Mouse (Mus musculus) forebrain, embryonic 15.5 days (tissue): ENCODE measurements around the gene Eid3. TPM values are rescaled to one million over a fixed set of nuclear protein-coding genes. Genes with fewer than 3 reads are reported as not detected.

Experiments used
- ATAC-seq: fragments of 200-750 bp; cut with Nextera tagmentation; replicated peaks from 2 replicates; pipeline ENCODE4 v1.8.0; 2017; ENCODE audit warnings: mild to moderate bottlenecking, moderate TSS enrichment, moderate library complexity
- H3K27ac ChIP-seq: fragments of 300-500 bp; sonication (generic); replicated peaks from 2 replicates; pipeline ENCODE4 v1.5.1; 2015; ENCODE audit warnings: mild to moderate bottlenecking, inconsistent platforms
- H3K27me3 ChIP-seq: fragments of 300-500 bp; sonication (generic); 2 replicates; pipeline ENCODE4 v1.6.1; 2015; ENCODE audit warnings: inconsistent platforms
- H3K36me3 ChIP-seq: fragments of 300-500 bp; sonication (generic); 2 replicates; pipeline ENCODE4 v1.6.1; 2015; ENCODE audit warnings: mild to moderate bottlenecking, inconsistent platforms
- H3K4me1 ChIP-seq: fragments of 300-500 bp; sonication (generic); 2 replicates; pipeline ENCODE4 v1.6.1; 2015; ENCODE audit warnings: inconsistent platforms
- H3K4me2 ChIP-seq: fragments of 300-500 bp; sonication (generic); replicated peaks from 2 replicates; pipeline ENCODE4 v1.6.1; 2015; ENCODE audit warnings: mild to moderate bottlenecking, inconsistent platforms
- H3K4me3 ChIP-seq: fragments of 300-500 bp; sonication (generic); 2 replicates; pipeline ENCODE4 v1.5.1; 2015; ENCODE audit warnings: mild to moderate bottlenecking, inconsistent platforms
- H3K9ac ChIP-seq: fragments of 300-500 bp; sonication (generic); replicated peaks from 2 replicates; pipeline ENCODE4 v1.6.1; 2015; ENCODE audit warnings: mild to moderate bottlenecking, inconsistent platforms
- H3K9me3 ChIP-seq: fragments of 300-500 bp; sonication (generic); 2 replicates; pipeline ENCODE4 v1.6.1; 2016; ENCODE audit warnings: inconsistent platforms
- whole genome bisulfite sequencing: fragments of 180-500 bp; shearing (Covaris S2); methylation state at CpG from one replicate; pipeline ENCODE4 v1.1.7; 2015; ENCODE audit warnings: mixed read lengths; 5-methylcytosine and 5-hydroxymethylcytosine counted together
- polyA plus RNA-seq: library from polyadenylated mRNA; unstranded; fragments of >200 nt; fragmentation: Nextera tagmentation; extraction: Ambion mirVana; gene quantifications from 2 replicates; pipeline ENCODE4 v1.2.1, GENCODE M21; 2015

Gene Eid3
- polyA plus RNA-seq, 1 experiment from 2014 or later: 0.22 TPM

DNA sequence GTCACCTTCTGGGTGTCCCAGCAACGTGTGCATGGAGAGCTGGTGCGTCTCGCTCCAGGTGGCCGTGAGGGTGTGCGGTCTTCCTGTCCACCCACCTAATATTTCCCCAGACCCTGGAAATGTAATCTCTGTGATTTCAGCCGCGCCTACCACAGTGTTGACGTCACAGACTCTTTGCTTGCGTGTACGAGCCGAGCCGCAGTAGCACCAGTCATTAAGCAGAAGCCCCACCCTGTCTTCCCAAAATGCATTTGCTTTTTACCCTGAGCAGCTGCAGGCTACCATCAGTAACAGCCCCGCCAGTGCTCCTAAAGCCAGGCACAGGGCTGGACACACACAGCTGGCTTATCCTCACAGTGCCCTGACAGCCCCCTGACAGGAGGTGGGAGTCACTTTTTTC, 31.5 kb downstream of the Eid3 start:
- Histone ChIP-seq H3K4me3 (no peak overlapping the region), H3K27ac (no peak overlapping the region), H3K9me3 (no peaks in the 10 kb centered on the region), H3K27me3 (no peaks in the 10 kb centered on the region), H3K4me1 (peaks cover 35% of the 10 kb centered on the region), H3K9ac (no peak overlapping the region), H3K36me3 (peaks cover 32% of the 10 kb centered on the region), H3K4me2 (no peak overlapping the region)
- no peak for ATAC-seq
- WGBS: 94% methylated on average over 13 of the region's 13 CpGs

DNA sequence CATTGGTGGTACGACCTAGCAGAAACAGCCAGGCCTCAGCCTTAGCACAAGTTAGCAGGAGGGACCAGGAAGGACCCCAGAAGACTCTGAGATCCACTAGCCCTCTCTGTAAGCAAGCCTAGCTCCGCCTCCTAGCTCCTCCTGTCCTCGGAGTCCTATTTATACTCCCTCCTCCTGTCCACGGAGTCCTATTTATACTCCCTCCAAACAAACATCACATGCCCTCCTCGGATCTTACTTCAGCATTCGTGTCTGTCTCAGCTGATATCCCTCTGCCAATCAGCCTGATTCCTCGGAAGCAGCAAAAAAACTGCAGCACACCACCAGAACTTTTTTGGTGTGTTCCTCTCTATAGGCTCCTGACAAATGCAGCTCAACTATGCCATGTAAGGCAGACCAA, 32.5 kb downstream of the Eid3 start:
- Histone ChIP-seq H3K4me2 (no peak overlapping the region), H3K9me3 (no peaks in the 10 kb centered on the region), H3K4me1 (peaks cover 28% of the 10 kb centered on the region), H3K27ac (no peak overlapping the region), H3K9ac (no peak overlapping the region), H3K36me3 (peaks cover 32% of the 10 kb centered on the region), H3K4me3 (no peak overlapping the region), H3K27me3 (no peaks in the 10 kb centered on the region)
- WGBS: 64% methylated on average over 7 of the region's 7 CpGs
- no peak for ATAC-seq

DNA sequence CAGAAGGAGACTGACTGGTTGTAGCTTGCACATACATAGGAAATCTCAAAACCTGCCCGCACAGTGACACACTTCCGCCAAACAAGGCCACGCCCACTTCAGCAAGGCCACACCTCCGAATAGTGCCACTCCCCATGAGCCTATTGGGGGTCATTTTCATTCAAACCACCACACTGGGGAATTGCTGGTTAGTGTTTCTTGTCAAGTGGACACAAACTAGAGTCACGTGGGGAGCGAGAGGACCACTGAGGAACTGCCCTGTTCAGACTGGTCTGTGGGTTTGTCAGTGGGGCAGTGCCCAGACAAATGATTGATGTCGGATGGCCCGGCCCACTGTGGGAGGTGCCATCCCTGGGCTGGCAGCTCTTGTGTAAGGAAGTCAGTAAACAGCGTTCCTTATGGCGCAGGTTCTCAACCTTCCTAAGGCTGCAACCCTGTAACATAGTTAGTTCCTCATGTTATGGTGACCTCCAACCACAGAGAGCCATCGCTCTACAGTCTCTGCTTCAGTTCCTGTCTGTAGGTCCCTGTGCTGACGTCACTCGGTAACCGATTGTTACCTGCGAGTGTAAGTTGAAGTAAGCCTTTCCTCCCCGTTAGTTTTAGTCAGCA, 33.5 kb downstream of the Eid3 start:
- whole genome bisulfite sequencing: 38% methylated on average over 16 of the region's 16 CpGs

DNA sequence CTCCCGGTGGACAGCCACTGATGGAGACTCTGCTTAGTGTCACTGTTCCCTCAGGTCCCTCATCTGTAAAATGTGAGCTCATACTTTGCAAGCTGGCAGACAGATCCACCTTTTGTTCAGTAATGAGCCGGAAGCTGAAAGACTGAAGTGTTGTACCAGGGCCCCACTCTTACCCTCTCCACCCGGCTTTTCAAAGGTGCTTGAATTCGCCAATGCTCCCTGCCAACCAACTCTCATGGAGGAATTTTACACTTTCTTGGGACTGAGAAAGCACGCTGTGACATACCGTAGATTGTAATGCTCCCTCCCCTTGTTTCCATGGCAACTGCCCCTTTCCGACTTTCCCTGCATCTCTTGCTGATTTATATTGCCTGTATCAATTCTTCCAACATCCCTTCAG, 34.1 kb downstream of the Eid3 start:
- Histone ChIP-seq H3K27me3 (no peaks in the 10 kb centered on the region), H3K4me3 (no peak overlapping the region), H3K4me1 (peaks cover 22% of the 10 kb centered on the region), H3K9ac (no peak overlapping the region), H3K36me3 (peaks cover 24% of the 10 kb centered on the region), H3K27ac (peak overlapping the region; percentile 59), H3K9me3 (no peaks in the 10 kb centered on the region), H3K4me2 (peak overlapping the region; percentile 34)
- WGBS: 1% methylated on average over 7 of the region's 7 CpGs
- ATAC-seq: peak; percentile 44

More for the DNA sequence above, 33.5 kb downstream of the Eid3 start:
- Histone ChIP-seq H3K9ac (no peak overlapping the region), H3K4me1 (peaks cover 22% of the 10 kb centered on the region), H3K36me3 (peaks cover 31% of the 10 kb centered on the region), H3K9me3 (no peaks in the 10 kb centered on the region), H3K4me2 (peak overlapping the region; percentile 34; the same call in 1 of the 2 replicates), H3K4me3 (no peak overlapping the region), H3K27me3 (no peaks in the 10 kb centered on the region), H3K27ac (peak overlapping the region; percentile 59)
- peak; percentile 12; the same call in 1 of the 2 replicates for ATAC-seq

DNA sequence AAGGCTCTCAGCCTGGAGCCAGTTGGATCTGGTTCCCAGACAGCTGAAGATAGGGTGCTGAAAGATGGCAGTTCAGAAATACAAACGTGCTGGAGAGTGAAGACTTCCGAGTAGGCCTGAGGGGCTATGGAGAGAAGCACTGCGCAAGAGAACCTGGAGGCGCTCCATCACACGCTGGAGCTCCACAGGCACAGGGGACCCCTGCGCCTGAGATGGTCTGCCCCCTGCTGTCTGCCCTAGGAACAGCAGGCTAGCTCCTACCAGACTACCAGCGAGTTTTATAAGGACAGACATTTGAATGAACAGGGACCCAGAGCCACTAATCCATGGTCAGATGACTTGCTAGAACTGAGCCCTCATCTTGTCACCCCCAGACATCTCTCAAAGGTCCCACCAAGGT, 35.0 kb downstream of the Eid3 start:
- peak; percentile 77 for ATAC-seq
- Histone ChIP-seq H3K9me3 (no peaks in the 10 kb centered on the region), H3K4me2 (no peak overlapping the region), H3K27me3 (no peaks in the 10 kb centered on the region), H3K9ac (no peak overlapping the region), H3K36me3 (peaks cover 16% of the 10 kb centered on the region), H3K4me3 (no peak overlapping the region), H3K4me1 (peaks cover 22% of the 10 kb centered on the region), H3K27ac (peak overlapping the region; percentile 59; the same call in 1 of the 2 replicates)
- WGBS: 4% methylated on average over 7 of the region's 7 CpGs

DNA sequence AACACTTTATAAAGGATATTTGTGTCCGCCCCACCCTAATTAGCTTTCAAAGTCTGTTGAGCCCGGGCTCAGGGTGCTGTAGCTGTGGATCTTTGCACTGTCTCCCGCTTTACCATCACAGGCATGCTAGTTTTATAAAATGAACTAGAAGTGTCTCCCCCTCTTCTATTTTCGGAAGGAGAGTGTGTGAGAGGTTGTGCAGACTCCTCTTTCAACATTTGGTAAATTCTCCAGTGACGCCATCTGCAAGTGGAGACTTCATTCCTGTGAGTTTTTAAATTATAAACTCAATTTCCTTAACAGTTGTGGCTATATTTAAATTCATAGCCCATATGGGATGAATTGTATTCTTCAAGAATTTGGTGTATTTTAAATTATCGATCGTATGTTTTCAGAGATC, 42.1 kb downstream of the Eid3 start:
- no peaks in the 10 kb centered on the region for H3K36me3 ChIP-seq
- no peaks in the 10 kb centered on the region for H3K27me3 ChIP-seq
- H3K4me2 ChIP-seq: no peak overlapping the region
- no peak overlapping the region for H3K27ac ChIP-seq
- no peak overlapping the region for H3K4me3 ChIP-seq
- no peak overlapping the region for H3K9ac ChIP-seq
- ATAC-seq: no peak
- no peaks in the 10 kb centered on the region for H3K9me3 ChIP-seq
- whole genome bisulfite sequencing: 87% methylated on average over 7 of the region's 7 CpGs
- H3K4me1 ChIP-seq: peaks cover 4% of the 10 kb centered on the region

DNA sequence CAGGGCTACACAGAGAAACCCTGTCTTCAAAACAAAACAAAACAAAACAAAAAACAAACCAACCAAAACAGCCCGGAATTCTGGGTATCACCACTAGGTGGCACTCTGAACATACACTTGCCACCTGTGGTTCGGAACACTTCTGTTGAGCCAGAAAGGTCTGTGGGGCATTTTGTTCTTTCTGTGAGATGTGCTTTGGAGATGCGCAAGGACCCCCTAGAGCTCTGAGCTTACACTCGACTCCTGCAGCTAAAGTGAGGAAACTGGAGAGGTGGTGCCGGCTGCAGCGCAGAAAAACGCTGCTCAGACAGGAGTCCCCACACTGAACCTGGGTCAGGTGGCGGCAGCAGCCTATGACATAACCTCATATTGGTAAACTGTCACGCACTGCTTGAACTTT, 43.0 kb downstream of the Eid3 start:
- no peak overlapping the region for H3K27ac ChIP-seq
- H3K4me3 ChIP-seq: no peak overlapping the region
- WGBS: 13% methylated on average over 9 of the region's 9 CpGs
- no peaks in the 10 kb centered on the region for H3K27me3 ChIP-seq
- peak overlapping the region; percentile 23 for H3K4me2 ChIP-seq
- peak; percentile 61 for ATAC-seq
- no peaks in the 10 kb centered on the region for H3K36me3 ChIP-seq
- H3K9ac ChIP-seq: no peak overlapping the region
- peaks cover 4% of the 10 kb centered on the region for H3K4me1 ChIP-seq
- H3K9me3 ChIP-seq: no peaks in the 10 kb centered on the region

DNA sequence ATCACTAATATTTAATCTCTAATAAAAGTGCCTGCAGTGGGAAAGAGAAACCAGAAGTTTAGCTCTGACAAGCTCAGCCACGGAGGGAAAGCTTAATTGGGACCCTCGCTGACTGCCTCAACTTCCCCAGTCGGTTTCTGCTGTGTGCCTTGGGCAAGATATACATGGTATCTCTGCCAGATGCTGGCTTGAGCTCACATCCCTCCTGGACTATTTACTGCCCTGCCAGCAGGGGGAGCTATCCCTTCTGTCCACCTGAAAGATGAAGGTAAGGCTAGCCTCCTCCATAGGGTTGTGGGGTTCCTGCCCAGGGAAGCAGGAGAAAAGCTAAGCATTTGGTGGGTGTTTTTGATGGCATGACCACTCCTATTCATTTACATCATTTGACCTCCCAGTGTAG, 43.8 kb downstream of the Eid3 start:
- Histone ChIP-seq H3K4me3 (no peak overlapping the region), H3K9ac (no peak overlapping the region), H3K36me3 (no peaks in the 10 kb centered on the region), H3K4me2 (no peak overlapping the region), H3K27me3 (no peaks in the 10 kb centered on the region), H3K4me1 (peaks cover 4% of the 10 kb centered on the region), H3K9me3 (no peaks in the 10 kb centered on the region), H3K27ac (no peak overlapping the region)
- no peak for ATAC-seq
- 85% methylated on average over 3 of the region's 3 CpGs for WGBS

DNA sequence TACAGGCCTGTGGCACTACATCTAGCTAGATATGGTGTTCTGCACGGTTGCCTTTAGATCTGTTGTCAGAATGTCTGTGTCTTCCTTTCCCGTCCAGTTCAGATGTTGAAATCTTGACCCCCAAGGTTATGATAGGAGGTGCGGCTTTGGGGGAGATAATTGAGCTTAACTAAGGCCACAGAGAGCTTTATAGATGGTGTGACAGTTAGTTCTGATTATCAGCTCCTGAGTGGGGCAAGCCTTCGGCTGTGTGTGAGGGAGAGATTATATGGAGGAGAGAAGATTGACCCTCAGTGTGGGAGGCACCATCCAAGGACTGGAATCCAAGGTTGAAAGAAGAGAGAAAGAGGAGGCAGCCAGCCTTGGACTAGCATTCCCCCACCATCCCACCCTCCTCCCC, 46.8 kb downstream of the Eid3 start:
- WGBS: 88% methylated on average over 4 of the region's 4 CpGs

DNA sequence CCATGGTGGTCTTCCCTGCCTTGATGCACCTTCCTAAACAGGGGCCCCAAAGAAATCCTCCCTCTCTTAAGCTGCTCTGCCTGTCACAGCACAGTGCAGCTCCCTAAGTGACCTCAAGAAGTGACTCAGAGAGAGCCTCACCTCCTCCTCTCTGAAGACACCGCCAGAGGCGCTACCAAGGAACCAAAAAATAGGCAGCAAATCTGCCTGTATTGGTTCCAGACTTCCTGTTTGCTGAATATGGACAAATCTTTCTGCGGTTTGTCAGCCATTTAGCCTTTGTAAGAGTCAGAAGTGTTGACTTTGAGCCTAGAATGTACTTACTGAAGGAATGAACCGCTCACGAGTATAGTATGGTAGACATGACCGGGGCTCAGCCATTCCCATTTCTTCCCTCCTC, 47.3 kb downstream of the Eid3 start:
- no peak for ATAC-seq
- H3K27ac ChIP-seq: no peak overlapping the region
- H3K4me1 ChIP-seq: peaks cover 4% of the 10 kb centered on the region
- H3K4me3 ChIP-seq: no peak overlapping the region
- no peaks in the 10 kb centered on the region for H3K9me3 ChIP-seq
- H3K27me3 ChIP-seq: no peaks in the 10 kb centered on the region
- no peak overlapping the region for H3K9ac ChIP-seq
- H3K36me3 ChIP-seq: no peaks in the 10 kb centered on the region
- 85% methylated on average over 6 of the region's 6 CpGs for WGBS
- H3K4me2 ChIP-seq: no peak overlapping the region

More for the DNA sequence above, 46.8 kb downstream of the Eid3 start:
- H3K4me2 ChIP-seq: no peak overlapping the region
- no peaks in the 10 kb centered on the region for H3K36me3 ChIP-seq
- no peaks in the 10 kb centered on the region for H3K27me3 ChIP-seq
- no peaks in the 10 kb centered on the region for H3K9me3 ChIP-seq
- no peak overlapping the region for H3K27ac ChIP-seq
- peaks cover 4% of the 10 kb centered on the region for H3K4me1 ChIP-seq
- no peak for ATAC-seq
- no peak overlapping the region for H3K4me3 ChIP-seq
- H3K9ac ChIP-seq: no peak overlapping the region

Other genes with a start within 250 kb of the Eid3 start
- gene 1190007I07Rik, start 243.4 kb upstream of the Eid3 start, polyA plus RNA-seq: 34.1 and 34.2 TPM in 2 replicates
- 223 and 227 TPM in 2 replicates for gene Tdg, start 236.8 kb upstream of the Eid3 start, polyA plus RNA-seq
- gene Glt8d2, start 176.0 kb upstream of the Eid3 start, polyA plus RNA-seq: 2.9 and 3.7 TPM in 2 replicates
- gene Hcfc2, start 170.5 kb upstream of the Eid3 start, polyA plus RNA-seq: 51.4 and 54.7 TPM in 2 replicates
- gene Nfyb, start 102.5 kb upstream of the Eid3 start, polyA plus RNA-seq: 62.5 and 67.4 TPM in 2 replicates
- 172 and 174 TPM in 2 replicates for gene Txnrd1, start 32.7 kb upstream of the Eid3 start, polyA plus RNA-seq
- gene Chst11, start 118.9 kb downstream of the Eid3 start, polyA plus RNA-seq: 3.1 TPM in 2 replicates